Mouse (Mus musculus) bone marrow macrophage, adult 2 months (primary cell): ENCODE data around the gene Phf2.

Source experiments
- CTCF ChIP-seq: IDR thresholded peaks from 2 replicates; pipeline ENCODE4 v1.5.1; 2012; ENCODE audit warnings: low read depth, mild to moderate bottlenecking, low read length, moderate library complexity
- POLR2A ChIP-seq: IDR thresholded peaks from 2 replicates; pipeline ENCODE4 v1.6.1; 2012; ENCODE audit warnings: mild to moderate bottlenecking, low read depth, low read length, borderline replicate concordance

GRCm38 (mm10) chr13:48864673-48865356 lies 6.1 kb downstream of the Phf2 start:
- TF ChIP-seq CTCF = no peak
- TF ChIP-seq POLR2A = no peak
